Mouse (Mus musculus) cerebellum, postnatal 36 days (tissue): ENCODE data around the gene Phf6.
"Not testable (repeated sequence)": the region's sequence is repeated elsewhere in the genome, so short reads cannot be mapped to it uniquely, and the experiment has no call there.

Experiments
- DNase-seq, 2 experiments: peaks; one replicate each; pipeline ENCODE4 v3.0.0; 2021 to 2022; ENCODE audit warnings: mixed read lengths in 2 of 2

Gene Phf6

DNA sequence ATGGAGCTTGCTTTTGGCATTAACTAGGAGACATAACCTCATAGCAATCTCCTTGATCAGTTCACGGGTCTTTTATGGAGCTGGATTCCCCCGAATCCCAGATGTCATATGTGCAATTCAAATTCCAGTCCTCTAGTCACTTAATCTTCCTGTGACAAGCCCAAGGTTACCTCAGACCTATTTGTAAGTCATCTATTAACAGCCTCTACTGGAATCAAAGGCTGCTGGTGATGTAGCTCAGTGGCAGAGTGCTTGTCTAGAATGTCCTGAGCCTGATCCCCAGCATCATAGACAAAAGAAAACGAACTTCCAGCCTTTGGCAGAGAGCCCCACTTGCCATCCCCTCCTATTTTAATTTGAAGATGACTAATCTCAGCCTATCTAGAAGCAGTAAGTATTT is 69.3 kb downstream of the Phf6 start:
- no peak for DNase-seq

DNA sequence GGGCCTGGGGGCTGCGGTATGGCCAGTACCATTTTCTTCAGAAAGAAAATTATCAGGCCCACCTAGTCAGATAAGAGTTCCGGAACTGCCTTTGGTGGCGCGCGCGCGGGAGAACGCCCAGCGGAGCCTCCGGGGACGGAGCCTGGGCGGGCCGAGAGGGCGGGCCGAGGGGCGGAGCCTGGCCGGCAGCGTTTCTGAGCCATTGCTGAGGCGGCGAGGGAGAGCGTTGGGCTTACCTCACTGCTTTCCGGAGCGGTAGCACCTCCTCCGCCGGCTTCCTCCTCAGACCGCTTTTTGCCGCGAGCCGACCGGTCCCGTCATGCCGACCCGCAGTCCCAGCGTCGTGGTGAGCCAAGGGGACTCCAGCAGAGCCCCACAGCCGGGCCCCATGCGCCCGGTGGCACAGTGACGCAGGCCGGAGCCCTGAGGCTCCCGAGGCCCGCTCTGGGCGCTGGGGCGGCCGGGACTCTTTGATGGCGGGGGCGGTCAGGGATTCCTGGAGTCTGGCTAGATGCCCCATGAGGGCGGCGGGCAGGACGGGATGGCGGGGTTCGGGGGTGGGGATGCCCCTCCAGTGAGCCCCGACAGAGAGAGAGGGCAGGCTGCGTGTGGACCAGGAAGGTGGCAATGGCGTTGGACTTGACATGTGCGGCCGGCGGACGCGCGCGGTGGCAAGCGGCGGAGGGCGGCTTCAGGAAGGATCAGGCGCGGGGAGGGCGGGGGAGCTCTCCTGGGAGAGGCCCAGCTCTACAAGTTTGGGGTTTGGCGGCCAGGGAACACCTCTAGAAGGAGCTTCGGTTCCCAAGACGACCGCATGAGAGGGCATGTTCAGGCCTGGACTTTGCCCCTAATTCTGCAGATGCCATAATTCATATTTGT is 76.1 kb downstream of the Phf6 start, which contains the start of gene Hprt:
Hprt (plus strand) TSS at position 233 of the 879 bp plus-strand sequence.
- peak; percentile 77 to 86 for DNase-seq

DNA sequence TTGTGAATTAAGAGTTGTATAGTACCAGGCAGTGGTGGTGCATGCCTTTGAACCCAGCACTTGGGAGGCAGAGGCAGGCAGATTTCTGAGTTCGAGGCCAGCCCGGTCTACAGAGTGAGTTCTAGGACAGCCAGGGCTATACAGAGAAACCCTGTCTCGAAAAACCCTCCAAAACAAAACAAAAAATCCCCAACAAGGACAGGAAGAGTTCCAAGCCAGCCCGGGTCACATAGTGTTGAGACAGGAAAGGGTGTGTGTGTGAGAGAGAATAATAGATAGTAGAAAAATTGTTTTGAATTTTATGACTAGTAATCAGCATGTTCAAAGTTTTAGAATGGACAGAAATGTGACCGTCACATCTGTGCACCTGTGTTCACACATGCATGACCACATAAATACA is 82.7 kb downstream of the Phf6 start:
- DNase-seq, result not testable (repeated sequence)

DNA sequence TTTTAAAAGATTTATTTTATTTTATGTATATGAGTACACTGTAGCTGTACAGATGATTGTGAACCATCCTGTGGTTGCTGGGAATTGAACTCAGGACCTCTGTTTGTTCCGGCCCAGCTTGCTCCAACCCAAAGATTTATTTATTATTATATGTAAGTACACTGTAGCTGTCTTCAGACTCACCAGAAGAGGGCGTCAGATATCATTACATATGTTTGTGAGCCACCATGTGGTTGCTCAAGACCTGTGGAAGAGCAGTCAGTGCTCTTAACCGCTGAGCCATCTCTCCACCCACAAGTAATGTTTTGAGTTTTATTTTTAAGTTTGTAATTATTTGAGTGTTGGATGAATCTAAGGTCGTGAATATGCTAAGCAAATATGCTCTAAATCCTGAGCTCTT is 92.8 kb downstream of the Phf6 start:
- DNase-seq, result not testable (repeated sequence)

DNA sequence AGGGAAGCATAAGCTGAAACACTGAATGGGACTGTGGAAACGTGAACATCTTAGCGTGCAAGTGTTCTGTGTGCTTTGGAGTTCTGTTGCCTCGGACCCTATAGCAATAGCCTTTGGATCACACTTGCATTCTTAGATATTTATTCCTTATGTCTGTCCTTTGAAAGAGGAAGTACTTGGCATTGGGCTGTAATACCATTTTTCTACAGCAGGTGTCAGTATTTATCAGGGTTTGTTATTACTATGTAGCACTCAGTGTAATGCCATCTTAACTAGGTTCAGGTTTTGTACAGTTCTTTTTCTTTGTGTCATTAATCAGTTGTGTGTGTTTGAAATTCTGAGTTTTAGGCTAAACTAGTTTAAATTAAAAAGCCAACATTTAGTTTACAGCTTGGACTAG is 94.0 kb downstream of the Phf6 start:
- DNase-seq, result no peak
